Mouse (Mus musculus): ENCODE results near the gene Pip4k2a. TPM values are rescaled to one million over a fixed set of nuclear protein-coding genes. Genes with fewer than 3 reads are reported as not detected.
A peak's percentile ranks its signal among the peaks of the same experiment; 100 is the strongest.
"Not testable (repeated sequence)": the region's sequence is repeated elsewhere in the genome, so short reads cannot be mapped to it uniquely, and the experiment has no call there.

The Pip4k2a gene
- total RNA-seq (2022) = 1 to 10 TPM; 2.1 to 2.7 (median 2.3) TPM

DNA sequence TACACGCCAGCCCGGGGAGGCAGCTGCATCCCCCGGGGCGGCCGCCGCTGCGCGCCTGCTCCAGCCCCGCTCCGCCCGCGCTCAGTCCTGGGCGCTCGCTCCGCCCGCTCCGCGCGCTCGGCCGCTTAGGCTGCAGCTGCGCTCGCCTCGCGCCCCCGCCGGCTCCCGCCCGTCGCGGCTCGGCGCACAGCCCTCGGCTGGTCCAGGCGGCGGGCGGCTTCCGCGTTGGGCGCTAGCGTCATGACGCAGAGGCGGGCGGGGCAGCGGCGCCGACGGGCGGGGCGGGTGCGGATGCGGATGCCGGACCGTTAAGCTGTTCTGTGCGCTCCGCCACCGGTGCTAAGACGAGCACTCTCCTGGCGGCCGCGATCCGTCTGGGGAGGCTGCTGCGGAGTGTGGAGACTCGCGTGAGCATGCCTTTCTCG, at the start of gene Pip4k2a, which contains the start of gene 4930426L09Rik:
Gene Pip4k2a (minus strand): TSS at position 73 of the 425 bp plus-strand sequence.
Gene 4930426L09Rik (plus strand): TSS at position 290 of the 425 bp plus-strand sequence.
- peak; percentile 77 to 85 for DNase-seq (ENCODE audit: low spot score in 2 of 2)

DNA sequence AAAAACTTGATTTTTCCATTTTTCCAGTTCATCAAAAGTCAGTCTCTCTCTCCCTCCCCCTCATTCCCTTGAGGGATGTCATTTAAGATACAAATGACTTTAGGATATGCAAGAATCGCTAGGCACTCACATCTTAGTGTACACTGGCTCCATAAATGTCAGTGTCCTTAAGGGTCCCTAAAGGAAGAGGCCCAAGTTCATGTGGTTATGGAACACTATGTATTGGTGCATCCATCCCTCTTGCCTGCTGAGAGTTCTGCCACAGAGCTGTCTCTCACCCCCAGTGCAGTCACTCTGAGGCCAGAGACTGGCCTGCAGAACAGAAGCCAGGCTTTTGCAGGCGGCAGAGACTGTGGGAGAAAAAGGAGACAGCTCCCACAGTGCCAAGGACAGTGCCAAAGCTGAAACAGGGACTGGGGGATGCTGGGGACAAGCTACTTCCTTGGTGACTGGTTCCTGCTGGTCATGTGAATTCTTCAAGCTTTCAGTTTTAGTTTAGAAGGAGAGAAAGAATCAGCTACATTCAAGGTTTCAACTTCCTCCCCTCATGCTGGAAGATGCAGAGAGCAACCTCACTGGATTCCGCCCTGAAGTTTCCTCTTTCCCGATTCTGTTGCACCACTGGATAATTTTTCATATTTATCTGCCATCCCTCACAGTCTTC, 40.1 kb upstream of the Pip4k2a start:
- no peak for DNase-seq (ENCODE audit: low spot score in 2 of 2)

- no peak for DNase-seq (ENCODE audit: low spot score in 2 of 2)
These were observed 39.5 kb upstream of the Pip4k2a start for GRCm38 (mm10) chr2:19037430-19037829.

- DNase-seq (ENCODE audit: low spot score in 2 of 2) = no peak
These were observed 26.9 kb upstream of the Pip4k2a start for GRCm38 (mm10) chr2:19024807-19025206.

- no peak for DNase-seq (ENCODE audit: low spot score in 2 of 2)
These were observed 20.1 kb upstream of the Pip4k2a start for GRCm38 (mm10) chr2:19018034-19018433.

- no peak for DNase-seq (ENCODE audit: low spot score in 2 of 2)
These were observed 18.9 kb upstream of the Pip4k2a start for GRCm38 (mm10) chr2:19016839-19017238.

DNA sequence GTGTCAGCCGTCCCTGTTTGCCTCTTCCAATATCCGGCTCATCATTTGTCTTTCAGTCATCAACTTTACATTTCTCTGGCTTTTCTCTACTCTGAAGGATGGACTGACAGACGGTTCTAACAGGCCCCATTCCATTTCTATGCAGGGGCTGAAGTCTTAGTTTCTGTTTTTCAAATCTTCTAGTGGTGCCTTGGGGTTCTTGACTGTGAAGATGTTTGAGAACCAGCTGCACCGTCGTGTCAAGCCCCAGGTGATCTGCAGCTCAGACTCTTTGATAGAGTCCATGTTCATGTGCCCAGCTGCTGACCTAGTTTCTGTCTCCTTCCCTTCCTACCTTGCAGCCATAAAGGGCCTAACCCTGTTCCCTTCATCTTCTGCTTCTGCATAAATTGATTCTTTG, 18.4 kb upstream of the Pip4k2a start:
- DNase-seq (ENCODE audit: low spot score in 2 of 2) = no peak

- DNase-seq (ENCODE audit: low spot score in 2 of 2) = no peak
These were observed 13.5 kb upstream of the Pip4k2a start for GRCm38 (mm10) chr2:19011443-19011842.

GRCm38 (mm10) chr2:19010541-19010940, 12.6 kb upstream of the Pip4k2a start:
- not testable (repeated sequence) for DNase-seq (ENCODE audit: low spot score in 2 of 2)

DNA sequence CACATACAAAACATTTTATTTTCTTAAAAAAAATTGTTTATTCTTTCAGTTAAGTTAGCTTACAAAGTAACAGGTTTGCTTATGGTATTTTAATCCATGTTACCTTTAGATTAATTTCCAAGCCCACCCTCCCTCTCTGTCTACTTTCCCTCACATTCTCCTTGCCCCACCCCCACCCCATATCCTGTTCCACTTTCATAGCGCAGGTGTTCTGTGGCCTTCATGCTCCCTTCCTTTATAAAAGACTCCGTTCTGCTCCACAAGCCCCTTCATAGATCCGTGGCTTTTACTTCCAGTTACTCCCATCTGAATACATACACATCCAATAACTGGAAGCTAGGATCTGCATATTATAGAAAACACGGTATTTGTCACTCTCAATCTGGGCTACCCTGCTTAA, 9.7 kb upstream of the Pip4k2a start:
- DNase-seq (ENCODE audit: low spot score in 2 of 2) = no peak

DNA sequence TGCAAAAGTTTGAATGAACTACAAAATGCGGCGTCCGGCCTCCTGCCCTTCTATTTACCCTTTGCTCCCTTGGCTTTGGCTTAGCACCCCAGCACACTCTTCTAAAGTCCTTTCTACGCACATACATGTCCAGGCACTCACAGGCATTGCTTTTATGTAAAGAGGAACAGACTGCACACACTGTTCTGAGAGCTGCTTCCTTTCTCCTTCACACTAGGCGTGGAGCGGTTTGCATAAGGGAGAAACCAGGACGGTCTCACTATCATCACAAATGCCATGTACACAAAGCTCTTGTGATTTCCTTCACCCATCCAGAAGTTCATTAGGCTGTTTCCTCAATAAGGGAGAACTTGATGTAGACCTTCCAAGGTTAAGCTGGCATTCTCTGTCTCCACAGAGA, 8.2 kb upstream of the Pip4k2a start:
- no peak for DNase-seq (ENCODE audit: low spot score in 2 of 2)

DNA sequence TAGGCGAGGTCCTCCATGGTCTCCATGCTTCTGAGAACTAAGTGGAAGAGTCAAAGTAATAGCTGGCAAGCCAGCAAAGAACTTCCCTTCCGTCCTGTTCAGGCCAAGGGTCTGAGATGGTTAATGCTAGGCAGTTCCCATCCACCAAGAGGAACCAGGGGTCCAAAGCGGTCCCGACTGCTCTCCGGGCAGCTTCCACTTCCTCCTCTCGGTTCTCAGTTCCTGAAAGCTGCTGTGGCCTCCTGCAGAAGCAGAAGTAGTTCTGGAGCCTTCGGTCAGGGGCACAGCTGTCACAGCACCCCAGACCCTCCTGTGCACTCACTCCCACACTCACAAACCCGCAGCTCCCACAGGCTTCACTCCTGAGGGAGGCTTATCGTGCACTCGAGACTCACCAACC, 6.9 kb upstream of the Pip4k2a start:
- DNase-seq (ENCODE audit: low spot score in 2 of 2) = no peak

GRCm38 (mm10) chr2:18999395-18999794, 1.5 kb upstream of the Pip4k2a start:
- DNase-seq (ENCODE audit: low spot score in 2 of 2) = no peak

GRCm38 (mm10) chr2:18997387-18997971, 447 bp downstream of the Pip4k2a start:
- peak in 1 of 2 experiments; percentile 9 for DNase-seq (ENCODE audit: low spot score in 2 of 2)

GRCm38 (mm10) chr2:18996451-18997211, 1.3 kb downstream of the Pip4k2a start:
- no peak for DNase-seq (ENCODE audit: low spot score in 2 of 2)

GRCm38 (mm10) chr2:18992512-18993510, 5.1 kb downstream of the Pip4k2a start:
- DNase-seq (ENCODE audit: low spot score in 2 of 2) = no peak

GRCm38 (mm10) chr2:18988885-18989284, 9.0 kb downstream of the Pip4k2a start:
- no peak for DNase-seq (ENCODE audit: low spot score in 2 of 2)

DNA sequence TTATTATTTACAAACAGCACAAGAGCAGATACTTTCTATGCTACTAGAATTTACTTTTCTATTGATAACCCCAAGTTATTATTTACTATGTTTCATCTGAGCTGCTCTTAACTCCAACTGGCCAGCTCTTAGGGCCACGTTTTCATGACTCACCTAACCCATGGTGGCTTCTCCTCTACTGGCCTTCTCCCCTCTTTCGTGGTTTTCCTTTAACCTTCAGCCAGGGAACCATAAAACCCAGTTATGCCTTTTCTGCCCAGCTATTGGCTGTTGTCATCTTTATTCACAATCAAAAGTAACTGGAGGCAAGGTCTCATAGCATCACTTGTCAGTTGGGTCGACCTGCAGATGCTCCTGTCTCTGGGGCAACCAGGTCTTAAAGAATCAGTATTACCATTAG, 12.4 kb downstream of the Pip4k2a start:
- DNase-seq (ENCODE audit: low spot score in 2 of 2) = no peak

GRCm38 (mm10) chr2:18984095-18984847, 13.7 kb downstream of the Pip4k2a start:
- DNase-seq (ENCODE audit: low spot score in 2 of 2) = no peak

- DNase-seq (ENCODE audit: low spot score in 2 of 2) = no peak
These were observed 14.4 kb downstream of the Pip4k2a start for GRCm38 (mm10) chr2:18983546-18983945.
